Mouse (Mus musculus): ENCODE measurements around the gene Nptx2.

Gene Nptx2

DNA sequence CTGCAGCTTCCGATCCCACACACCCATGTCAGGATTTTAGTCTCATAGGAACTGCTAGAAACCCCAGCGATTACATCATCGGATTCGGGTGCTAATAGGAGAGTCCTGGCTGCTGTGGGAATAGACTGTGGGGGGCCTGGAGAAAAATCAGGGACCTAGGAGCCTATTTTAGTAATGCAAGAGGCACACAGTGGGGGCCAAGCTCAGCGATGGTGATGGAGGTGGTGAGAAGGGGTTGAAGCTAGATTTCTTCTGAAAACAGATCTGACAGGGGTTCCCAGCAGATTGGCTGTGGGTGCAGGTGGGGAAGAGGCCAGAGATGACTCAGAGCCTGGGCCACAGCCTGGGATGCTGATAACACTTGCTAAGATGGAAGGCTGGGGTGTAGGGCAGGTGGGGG is 39.4 kb downstream of the Nptx2 start:
- no peak for DNase-seq (ENCODE audit: low spot score)

DNA sequence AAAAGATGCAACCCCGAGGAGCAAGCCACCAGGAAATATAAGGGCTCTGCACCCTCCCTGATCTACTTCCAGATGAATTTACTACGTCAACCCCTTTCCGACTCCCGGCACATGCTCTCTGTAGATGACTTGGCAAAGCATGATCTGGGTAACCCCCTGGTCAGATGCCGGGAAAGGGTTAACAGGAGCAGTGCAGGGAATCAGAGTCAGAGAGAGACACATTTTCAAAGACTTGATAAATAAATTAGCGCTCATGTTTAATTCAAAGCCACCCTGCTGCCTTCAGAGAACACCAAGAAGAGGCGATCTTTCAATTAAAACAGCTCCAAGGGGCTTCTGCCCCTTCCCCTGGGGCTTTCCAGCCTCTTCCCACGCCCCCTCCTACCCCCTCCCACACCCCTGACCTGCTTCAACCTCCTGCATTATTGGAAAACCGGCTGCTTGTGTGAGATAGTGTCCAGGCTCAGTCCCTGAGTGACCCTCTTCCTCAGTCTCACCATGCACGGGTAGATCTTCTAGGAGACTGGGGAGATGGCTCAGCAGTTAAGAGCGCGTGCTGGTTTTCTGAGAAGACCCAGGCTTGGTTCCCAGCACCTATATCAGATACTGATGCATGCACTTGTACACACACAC is 45.7 kb downstream of the Nptx2 start:
- DNase-seq (ENCODE audit: low spot score): no peak

DNA sequence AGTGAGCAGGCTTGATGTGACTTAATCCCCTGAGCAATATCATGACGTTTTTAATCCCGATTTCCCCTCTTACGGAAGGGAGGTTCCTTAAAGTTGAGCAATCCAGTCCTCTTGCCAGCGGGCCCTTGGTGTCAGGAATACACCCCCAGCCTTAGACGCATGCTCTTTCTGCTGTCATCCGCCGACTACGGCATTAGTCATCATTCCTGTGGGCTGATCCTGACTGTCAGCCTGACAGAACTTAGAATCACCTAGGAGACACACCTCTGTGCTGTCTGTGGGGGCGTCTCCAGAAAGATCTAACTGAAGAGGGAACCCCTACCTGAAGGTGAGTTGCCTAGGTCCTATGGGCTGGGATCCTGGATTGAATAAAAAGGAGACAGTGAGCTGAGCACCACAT is 49.1 kb downstream of the Nptx2 start:
- DNase-seq (ENCODE audit: low spot score): no peak
